Mouse (Mus musculus) G1E (cell line): Measurements from ENCODE around the gene Ncam2. TPM values are rescaled to one million over a fixed set of nuclear protein-coding genes. Genes with fewer than 3 reads are reported as not detected.
"Not testable (repeated sequence)": the region's sequence is repeated elsewhere in the genome, so short reads cannot be mapped to it uniquely, and the experiment has no call there.

Experiments
- ATAC-seq: 2 replicates; pipeline ENCODE4 v1.8.0; 2016; ENCODE audit warnings: mild to moderate bottlenecking; ENCODE audit not compliant: insufficient number of reproducible peaks, poor library complexity, low FRiP score, severe bottlenecking; ENCODE audit errors: extremely low read depth
- DNase-seq: peaks from one replicate; pipeline ENCODE4 v3.0.0; 2012; ENCODE audit warnings: low spot score
- H3K27me3 ChIP-seq: 2 replicates; pipeline ENCODE4 v1.6.1; 2012; ENCODE audit warnings: mild to moderate bottlenecking, low read length, inconsistent platforms; ENCODE audit not compliant: insufficient read depth
- H3K36me3 ChIP-seq: replicated peaks from 2 replicates; pipeline ENCODE3; 2012; ENCODE audit warnings: mild to moderate bottlenecking, inconsistent platforms
- H3K4me1 ChIP-seq: 2 replicates; pipeline ENCODE4 v1.6.1; 2012; ENCODE audit warnings: low read depth, low read length, inconsistent platforms, mixed read lengths; ENCODE audit not compliant: insufficient read depth
- H3K4me3 ChIP-seq: 2 replicates; pipeline ENCODE4 v1.5.1; 2012; ENCODE audit warnings: low read depth, mild to moderate bottlenecking, inconsistent platforms, low read length, moderate library complexity, mixed read lengths
- H3K9me3 ChIP-seq: replicated peaks from 2 replicates; pipeline ENCODE4 v1.6.1; 2012; ENCODE audit warnings: inconsistent platforms
- CTCF ChIP-seq: IDR thresholded peaks from 2 replicates; pipeline ENCODE4 v1.5.1; 2012; ENCODE audit warnings: low read depth, low read length, inconsistent platforms, mixed read lengths
- GATA1 ChIP-seq: IDR thresholded peaks from 2 replicates; pipeline ENCODE4 v1.6.1; 2012; ENCODE audit warnings: borderline replicate concordance, low read length, inconsistent platforms, mixed read lengths
- GATA2 ChIP-seq: IDR thresholded peaks from 2 replicates; pipeline ENCODE4 v1.6.1; 2012; ENCODE audit warnings: low read depth, low read length, inconsistent platforms, borderline replicate concordance
- POLR2AphosphoS5 ChIP-seq: IDR thresholded peaks from 2 replicates; pipeline ENCODE4 v1.6.1; 2012; ENCODE audit warnings: low read depth, low read length, inconsistent platforms; ENCODE audit not compliant: insufficient replicate concordance
- TAL1 ChIP-seq: conservative IDR thresholded peaks from 2 replicates; pipeline ENCODE4 v1.6.1; 2012; ENCODE audit warnings: low read depth, low read length, inconsistent platforms, mixed read lengths
- polyA plus RNA-seq: library from polyadenylated mRNA; stranded (reverse); fragments of >175 nt; gene quantifications from 2 replicates; pipeline ENCODE4 v1.2.3, GENCODE M21; 2012
- total RNA-seq, 2 experiments: library from RNA; stranded (forward) in 1 of 2; stranded (reverse) in 1 of 2; fragments of 200-1000 nt in 1 of 2; fragments of >200 nt in 1 of 2; fragmentation: Nextera tagmentation in 1 of 2; gene quantifications; 2 replicates each; pipeline ENCODE4 v1.2.3; 2014 to 2017

Ncam2 gene
- total and polyA plus RNA-seq, 3 experiments: 0.11 TPM; not detected in 2

DNA sequence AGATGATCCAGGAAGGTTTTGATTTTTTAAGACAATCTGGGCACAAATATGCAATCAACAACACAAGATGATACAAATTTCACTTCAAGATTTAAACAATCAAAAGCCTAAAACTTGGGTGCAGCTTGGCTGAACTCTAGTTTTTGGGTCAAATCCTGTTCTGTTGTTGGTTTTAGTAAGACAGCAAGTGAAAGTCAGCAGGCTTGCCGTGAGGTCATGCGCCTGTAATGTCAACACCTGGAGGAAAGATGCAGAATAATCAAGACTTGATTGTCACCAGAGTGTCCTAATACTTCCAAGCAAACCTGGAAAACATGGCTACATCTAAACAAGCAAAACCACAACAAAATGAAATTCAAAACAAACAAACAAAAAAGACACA is 237.4 kb downstream of the Ncam2 start:
- Histone ChIP-seq H3K9me3 (no peaks in the 10 kb centered on the region), H3K4me1 (no peaks in the 10 kb centered on the region), H3K36me3 (no peaks in the 10 kb centered on the region), H3K4me3 (no peak overlapping the region), H3K27me3 (no peaks in the 10 kb centered on the region)
- no peak for TF ChIP-seq GATA2
- no peak for TF ChIP-seq GATA1
- TF ChIP-seq CTCF: no peak
- no peak for TF ChIP-seq TAL1
- no peak for TF ChIP-seq POLR2AphosphoS5
- ATAC-seq: no peak
- DNase-seq: no peak

DNA sequence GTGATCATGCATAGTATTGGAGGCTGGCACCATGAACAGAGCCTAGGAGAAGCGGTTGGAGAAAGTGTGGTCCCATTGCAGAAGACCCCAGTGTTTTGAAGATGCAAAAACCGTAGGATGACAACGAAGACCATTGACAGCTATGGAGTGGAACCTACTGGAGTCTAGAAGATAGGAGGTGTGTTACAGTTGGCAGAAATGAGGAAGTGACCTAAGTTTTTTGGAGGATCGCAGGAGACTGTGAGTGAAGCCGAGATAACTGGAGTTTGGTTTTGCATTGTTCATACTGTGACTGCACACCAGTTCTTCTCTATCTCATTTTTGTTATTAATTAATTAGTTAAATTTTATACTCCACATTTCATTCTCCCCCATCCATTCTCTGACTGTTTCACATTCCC is 250.4 kb downstream of the Ncam2 start:
- no peaks in the 10 kb centered on the region for H3K4me1 ChIP-seq

DNA sequence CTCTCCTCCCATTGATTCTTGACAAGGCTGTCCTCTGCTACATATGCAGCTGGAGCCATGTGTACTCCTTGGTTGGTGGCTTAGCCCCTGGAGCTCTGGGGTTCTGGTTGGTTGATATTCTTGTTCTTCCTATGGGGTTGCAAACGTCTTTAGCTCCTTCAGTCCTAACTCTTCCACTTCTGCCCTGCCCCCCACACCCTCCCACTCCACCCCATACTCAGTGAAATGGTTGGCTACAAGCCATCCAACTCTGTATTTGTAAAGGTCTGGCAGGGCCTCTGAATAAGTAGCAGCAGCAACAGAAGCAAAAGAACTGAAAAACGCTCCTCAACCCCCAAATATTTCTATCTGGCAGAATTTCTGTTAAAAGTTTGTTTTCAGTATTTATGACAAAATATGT is 252.5 kb downstream of the Ncam2 start:
- ATAC-seq (no peak), DNase-seq (no peak)
- TF ChIP-seq GATA2 (no peak), CTCF (no peak), GATA1 (no peak), POLR2AphosphoS5 (no peak), TAL1 (no peak)

More for the DNA sequence above, 250.4 kb downstream of the Ncam2 start:
- H3K9me3 ChIP-seq: no peaks in the 10 kb centered on the region
- TF ChIP-seq GATA1: no peak
- TF ChIP-seq TAL1: no peak
- no peak for DNase-seq
- H3K27me3 ChIP-seq: no peaks in the 10 kb centered on the region
- no peaks in the 10 kb centered on the region for H3K36me3 ChIP-seq
- no peak for ATAC-seq
- no peak overlapping the region for H3K4me3 ChIP-seq

DNA sequence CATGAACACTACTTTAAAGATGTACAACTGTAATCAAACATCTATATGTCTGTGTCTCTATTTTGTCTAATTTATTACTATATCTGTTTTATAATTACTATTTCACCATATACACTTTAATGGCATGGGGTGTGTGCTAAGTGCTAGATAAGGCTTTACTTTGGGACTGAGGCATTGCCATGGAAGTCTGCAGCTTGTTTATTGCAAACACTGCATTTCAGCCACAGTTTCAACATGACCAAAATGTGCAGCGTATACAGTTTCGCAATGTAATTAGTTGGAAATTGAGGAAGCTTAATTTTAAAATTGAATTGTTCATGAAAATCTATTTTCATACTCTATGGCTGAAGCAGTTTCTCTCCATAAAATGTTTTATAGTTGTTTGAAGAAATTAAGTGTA is 254.0 kb downstream of the Ncam2 start:
- Histone ChIP-seq H3K9me3 (no peaks in the 10 kb centered on the region), H3K4me3 (no peak overlapping the region), H3K4me1 (no peaks in the 10 kb centered on the region), H3K27me3 (no peaks in the 10 kb centered on the region), H3K36me3 (no peaks in the 10 kb centered on the region)
- ATAC-seq (no peak), DNase-seq (no peak)
- TF ChIP-seq GATA1: no peak

More for the DNA sequence above, 252.5 kb downstream of the Ncam2 start:
- H3K4me1 ChIP-seq: no peaks in the 10 kb centered on the region
- no peaks in the 10 kb centered on the region for H3K36me3 ChIP-seq
- H3K27me3 ChIP-seq: no peaks in the 10 kb centered on the region
- no peaks in the 10 kb centered on the region for H3K9me3 ChIP-seq
- H3K4me3 ChIP-seq: no peak overlapping the region

DNA sequence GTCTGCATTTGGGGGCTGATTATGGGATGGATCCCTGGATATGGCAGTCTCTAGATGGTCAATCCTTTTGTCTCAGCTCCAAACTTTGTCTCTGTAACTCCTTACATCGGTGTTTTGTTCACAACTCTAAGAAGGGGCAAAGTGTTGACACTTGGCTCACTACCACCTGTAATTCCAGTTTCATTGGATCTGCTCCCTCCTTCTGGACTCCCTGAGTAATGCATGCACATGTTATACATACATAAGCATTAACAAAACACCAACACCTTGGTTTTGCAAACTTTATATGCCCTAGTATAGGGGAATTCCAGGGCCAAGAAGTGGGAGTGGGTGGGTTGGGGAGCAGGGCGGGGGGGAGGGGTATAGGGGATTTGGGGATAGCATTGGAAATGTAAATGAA is 262.2 kb downstream of the Ncam2 start:
- H3K9me3 ChIP-seq, ATAC-seq: not testable (repeated sequence)

DNA sequence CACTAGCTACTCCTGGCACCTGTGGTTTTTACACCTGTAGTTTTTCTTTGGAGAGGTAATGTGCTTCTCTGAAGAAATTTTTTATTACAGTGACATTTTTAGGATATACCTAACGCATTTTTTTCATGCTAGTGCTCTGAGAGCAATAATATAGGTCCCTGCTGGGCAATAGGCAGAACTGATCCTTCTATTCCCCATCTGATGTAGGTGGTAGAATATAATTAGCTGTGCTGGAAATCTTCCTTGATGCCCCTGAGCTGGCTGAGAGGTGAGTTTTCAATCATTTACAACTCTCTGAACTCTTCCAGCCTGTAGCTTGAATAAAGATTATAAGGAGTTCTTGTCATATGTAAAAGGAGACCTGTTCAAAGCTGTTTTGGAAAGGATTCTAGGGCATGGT is 272.4 kb downstream of the Ncam2 start:
- ATAC-seq (no peak), DNase-seq (no peak)
- H3K9me3 ChIP-seq: no peaks in the 10 kb centered on the region
- no peaks in the 10 kb centered on the region for H3K4me1 ChIP-seq
- no peak overlapping the region for H3K4me3 ChIP-seq
- no peak for TF ChIP-seq GATA1
- TF ChIP-seq GATA2: no peak
- TF ChIP-seq POLR2AphosphoS5: no peak
- no peak for TF ChIP-seq TAL1
- no peak for TF ChIP-seq CTCF
- no peaks in the 10 kb centered on the region for H3K27me3 ChIP-seq
- H3K36me3 ChIP-seq: no peaks in the 10 kb centered on the region

More for the DNA sequence above, 262.2 kb downstream of the Ncam2 start:
- not testable (repeated sequence) for H3K4me3 ChIP-seq, H3K4me1 ChIP-seq, H3K27me3 ChIP-seq, DNase-seq, H3K36me3 ChIP-seq

DNA sequence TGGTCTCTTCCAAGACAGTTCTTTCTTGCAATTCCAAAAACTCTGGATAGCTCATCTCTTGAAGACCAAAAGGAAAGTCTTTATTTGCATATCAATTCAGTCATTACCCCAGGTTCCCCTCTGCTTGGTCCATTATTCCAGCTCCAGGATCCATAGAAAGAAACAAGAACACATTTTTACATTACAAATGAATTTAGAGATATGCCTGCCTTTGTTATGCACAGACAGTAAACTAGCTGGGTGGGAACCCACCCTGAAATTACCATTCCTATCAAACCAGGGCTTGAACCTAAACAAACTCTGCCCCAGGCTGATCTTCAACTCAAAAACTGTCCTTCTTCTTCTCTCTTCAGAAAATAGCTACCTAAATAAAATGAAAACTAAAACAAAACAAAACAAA is 280.6 kb downstream of the Ncam2 start:
- Histone ChIP-seq H3K4me3 (no peak overlapping the region), H3K27me3 (no peaks in the 10 kb centered on the region), H3K36me3 (no peaks in the 10 kb centered on the region), H3K9me3 (no peaks in the 10 kb centered on the region), H3K4me1 (no peaks in the 10 kb centered on the region)
- ATAC-seq (no peak), DNase-seq (no peak)
- no peak for TF ChIP-seq POLR2AphosphoS5

DNA sequence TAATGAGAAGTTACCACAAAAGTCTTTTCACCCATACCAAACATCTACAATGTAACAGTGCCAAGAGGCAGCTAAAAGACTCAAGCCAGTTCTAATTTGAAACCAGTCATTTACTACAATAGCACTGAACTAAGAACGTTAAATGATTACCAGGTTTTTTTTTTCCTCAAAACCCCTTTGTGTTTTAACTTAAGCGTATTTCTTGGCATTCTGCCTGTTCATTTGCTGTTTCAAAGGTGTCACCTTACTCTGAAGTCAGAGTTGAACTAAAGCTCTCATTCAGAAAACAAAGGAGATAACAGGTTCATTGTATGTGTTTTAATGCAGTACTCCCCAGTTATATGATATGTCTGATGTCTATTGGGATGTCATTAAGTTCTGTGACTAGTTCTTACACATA is 295.6 kb downstream of the Ncam2 start:
- no peaks in the 10 kb centered on the region for H3K4me1 ChIP-seq
- no peak overlapping the region for H3K4me3 ChIP-seq
- DNase-seq (no peak), ATAC-seq (no peak)
- H3K36me3 ChIP-seq: no peaks in the 10 kb centered on the region
- H3K9me3 ChIP-seq: no peaks in the 10 kb centered on the region
- no peaks in the 10 kb centered on the region for H3K27me3 ChIP-seq
- no peak for TF ChIP-seq GATA2
- TF ChIP-seq GATA1: no peak
- TF ChIP-seq TAL1: no peak
- no peak for TF ChIP-seq CTCF
